Mouse (Mus musculus): Measurements from ENCODE around the gene Brca2.

Brca2 gene

GRCm38 (mm10) chr5:150598202-150599119, 76.0 kb downstream of the Brca2 start:
- no peak for DNase-seq (ENCODE audit: low spot score in 2 of 2)

- DNase-seq (ENCODE audit: low spot score in 2 of 2) = no peak
These were observed 77.2 kb downstream of the Brca2 start for GRCm38 (mm10) chr5:150599301-150600294.

- DNase-seq (ENCODE audit: low spot score in 2 of 2) = no peak
These were observed 78.4 kb downstream of the Brca2 start for GRCm38 (mm10) chr5:150600554-150601440.

GRCm38 (mm10) chr5:150601441-150602230, 79.2 kb downstream of the Brca2 start:
- no peak for DNase-seq (ENCODE audit: low spot score in 2 of 2)

- DNase-seq (ENCODE audit: low spot score in 2 of 2) = no peak
These were observed 83.7 kb downstream of the Brca2 start for GRCm38 (mm10) chr5:150606131-150606530.

GRCm38 (mm10) chr5:150607631-150608030, 85.2 kb downstream of the Brca2 start:
- DNase-seq (ENCODE audit: low spot score in 2 of 2) = no peak

GRCm38 (mm10) chr5:150611136-150611535, 88.7 kb downstream of the Brca2 start:
- no peak for DNase-seq (ENCODE audit: low spot score in 2 of 2)

- DNase-seq (ENCODE audit: low spot score in 2 of 2) = no peak
These were observed 89.3 kb downstream of the Brca2 start for GRCm38 (mm10) chr5:150611697-150612096.

GRCm38 (mm10) chr5:150614054-150614453, 91.6 kb downstream of the Brca2 start:
- no peak for DNase-seq (ENCODE audit: low spot score in 2 of 2)

- DNase-seq (ENCODE audit: low spot score in 2 of 2) = no peak
These were observed 93.8 kb downstream of the Brca2 start for GRCm38 (mm10) chr5:150616216-150616615.

- DNase-seq (ENCODE audit: low spot score in 2 of 2) = no peak
These were observed 94.3 kb downstream of the Brca2 start for GRCm38 (mm10) chr5:150616731-150617130.

GRCm38 (mm10) chr5:150618599-150619355, 96.3 kb downstream of the Brca2 start:
- no peak for DNase-seq (ENCODE audit: low spot score in 2 of 2)
